Mouse (Mus musculus): ENCODE results near the gene Tpd52l2.

The Tpd52l2 gene

DNA sequence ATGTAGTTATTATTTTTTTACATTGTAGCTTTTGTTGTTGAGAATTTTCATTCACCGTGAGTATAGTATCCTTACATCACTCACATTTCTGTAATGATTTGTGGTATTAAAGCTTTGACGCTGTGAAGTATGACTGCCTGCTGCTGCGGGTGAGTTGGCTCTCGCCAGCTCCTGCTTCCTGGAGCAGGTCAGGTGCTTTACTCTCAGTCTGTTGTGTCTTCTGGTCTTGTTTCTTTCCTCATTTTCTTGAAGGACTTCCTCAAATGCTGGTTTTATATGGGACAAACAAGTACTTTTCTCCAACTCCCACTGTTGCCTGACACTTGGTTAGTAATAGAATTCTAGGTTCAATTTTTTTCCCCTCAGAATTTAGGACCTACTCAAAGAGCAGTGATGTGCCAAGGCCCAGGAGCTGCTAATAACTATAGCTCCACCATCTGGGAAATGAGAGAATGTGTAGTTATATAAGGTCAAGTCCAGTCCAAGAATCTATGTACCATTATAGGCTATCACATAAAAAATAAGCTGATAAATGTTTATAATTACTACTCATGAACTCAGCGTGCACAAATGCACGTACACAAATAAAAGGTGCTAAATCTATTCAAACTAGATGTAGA, 44.9 kb downstream of the Tpd52l2 start:
- DNase-seq: no peak

DNA sequence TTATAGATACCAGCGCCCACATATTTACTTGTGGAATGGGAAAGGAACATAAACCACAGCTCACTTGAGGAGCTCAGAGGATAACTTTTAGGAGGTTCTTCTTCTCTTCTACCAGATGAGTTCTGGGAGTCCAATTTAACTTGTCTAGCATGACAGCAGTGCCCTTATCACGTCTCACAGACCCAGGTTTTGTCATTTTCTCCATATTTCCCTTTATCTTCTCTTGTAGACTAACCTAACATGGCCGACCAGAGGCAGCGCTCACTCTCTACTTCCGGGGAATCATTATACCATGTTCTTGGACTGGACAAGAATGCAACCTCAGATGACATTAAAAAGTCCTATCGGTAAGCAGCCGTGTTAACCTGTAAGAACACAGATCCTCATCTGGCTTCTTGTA, 49.2 kb downstream of the Tpd52l2 start:
- DNase-seq: peak; percentile 35

GRCm38 (mm10) chr2:181548227-181548626, 51.3 kb downstream of the Tpd52l2 start:
- DNase-seq: no peak

DNA sequence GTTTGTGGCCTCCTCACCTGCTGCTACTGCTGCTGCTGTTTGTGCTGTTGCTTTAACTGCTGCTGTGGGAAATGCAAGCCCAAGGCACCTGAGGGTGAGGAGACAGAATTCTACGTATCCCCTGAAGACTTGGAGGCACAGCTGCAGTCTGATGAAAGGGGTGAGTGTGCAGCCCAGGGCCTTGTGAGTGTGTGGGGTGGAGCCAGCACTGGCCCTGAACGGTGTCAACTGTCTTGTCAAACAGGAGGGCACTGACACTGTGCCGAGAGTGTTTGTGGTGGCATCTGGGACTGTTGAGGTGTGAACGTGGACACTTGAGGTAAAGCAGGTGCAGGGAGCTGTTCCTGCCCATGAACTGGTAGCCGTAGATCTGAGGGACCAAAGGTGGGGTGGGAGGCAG, 51.7 kb downstream of the Tpd52l2 start:
- no peak for DNase-seq

GRCm38 (mm10) chr2:181550233-181550632, 53.3 kb downstream of the Tpd52l2 start:
- no peak for DNase-seq

GRCm38 (mm10) chr2:181553772-181554171, 56.8 kb downstream of the Tpd52l2 start:
- DNase-seq: no peak

DNA sequence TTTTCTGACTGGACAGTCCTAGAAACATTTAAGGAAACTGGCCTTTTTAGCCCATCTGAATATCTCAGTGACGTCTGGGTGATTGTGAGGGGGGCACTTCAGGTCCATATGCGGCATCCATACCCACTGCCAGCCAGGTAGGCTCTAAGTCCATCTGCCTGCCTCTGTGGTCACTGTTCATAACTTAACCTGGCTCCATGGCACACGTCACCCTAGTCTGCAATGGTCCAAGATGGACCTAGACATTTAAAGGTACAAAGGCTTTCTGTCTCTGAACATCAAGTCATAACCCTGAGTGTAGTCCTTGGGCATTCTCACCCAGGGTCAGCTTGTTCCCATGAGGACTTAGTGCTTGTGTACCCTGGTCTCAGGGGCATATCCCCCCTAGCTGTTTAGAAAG, 70.4 kb downstream of the Tpd52l2 start:
- no peak for DNase-seq

All from liver (tissue).